Mouse (Mus musculus): ENCODE results near the gene Mad1l1. TPM values are rescaled to one million over a fixed set of nuclear protein-coding genes. Genes with fewer than 3 reads are reported as not detected.

The Mad1l1 gene
- polyA plus RNA-seq, 1 experiment, result 22.6 TPM

DNA sequence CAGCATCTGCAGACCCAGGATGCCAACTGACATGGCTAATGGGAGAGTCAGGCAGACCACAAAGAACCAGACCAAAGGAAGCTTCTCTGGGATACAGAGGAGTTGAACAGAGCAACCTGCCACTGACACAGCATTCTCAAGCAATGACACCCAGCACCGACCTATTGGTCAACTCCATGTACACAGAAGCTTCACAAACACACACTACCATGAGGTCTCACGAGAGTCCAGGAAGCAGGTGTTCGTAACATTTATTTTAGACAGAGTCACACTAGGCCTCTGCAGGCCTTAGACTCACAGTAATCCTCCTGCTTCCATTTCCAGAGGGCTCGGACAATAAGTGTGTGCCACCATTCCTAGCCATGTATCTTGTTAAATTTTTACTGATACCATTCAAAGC, 162.3 kb downstream of the Mad1l1 start:
- TF ChIP-seq CTCF (IDR thresholded peaks at IDR 0.05; ENCODE audit: borderline replicate concordance, insufficient read depth, low read length), result no peak
- TF ChIP-seq POLR2A (IDR thresholded peaks at IDR 0.05; ENCODE audit: low read depth, low read length), result no peak
- Histone ChIP-seq H3K27ac (ENCODE audit: insufficient read depth, low read length) (no peak overlapping the region), H3K4me1 (ENCODE audit: control insufficient read depth, insufficient read depth, low read length) (peaks cover 2% of the 10 kb centered on the region), H3K4me3 (ENCODE audit: insufficient read depth, low read length) (no peak overlapping the region)

DNA sequence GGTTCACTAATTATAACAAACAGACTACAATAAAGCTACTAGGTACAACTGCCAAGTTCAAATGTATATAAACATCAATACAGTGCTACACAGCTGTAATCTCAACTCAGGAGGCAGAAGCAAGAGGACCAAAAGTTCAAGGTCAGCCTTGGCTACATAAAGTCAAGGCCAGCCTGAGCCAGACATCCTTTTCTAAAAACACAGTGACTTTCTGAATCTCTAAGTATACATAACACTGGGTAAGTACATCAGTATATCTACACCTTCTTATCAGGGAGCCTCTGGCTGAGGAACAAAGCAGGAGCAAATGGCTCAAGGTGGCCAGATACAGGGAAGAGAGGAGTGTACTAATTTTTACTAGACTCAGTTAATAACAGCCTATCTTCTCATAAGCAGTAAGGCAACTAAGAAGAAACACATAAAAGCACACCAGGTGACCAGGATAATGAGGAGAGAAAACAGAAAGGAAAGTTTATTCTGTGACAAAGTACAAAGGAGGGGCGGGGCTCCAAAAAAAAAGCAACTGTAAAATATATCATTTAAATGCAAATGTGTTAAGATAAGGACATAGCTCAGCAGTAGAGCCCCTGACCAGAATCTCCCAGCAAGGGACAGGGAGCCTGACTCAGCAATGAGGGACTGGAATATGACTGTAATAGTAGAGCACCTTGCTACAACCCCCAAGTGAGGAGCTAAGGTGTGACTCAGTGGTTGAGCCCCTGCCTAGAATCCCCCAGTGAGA, 163.3 kb downstream of the Mad1l1 start:
- Histone ChIP-seq H3K4me3 (ENCODE audit: insufficient read depth, low read length) (no peak overlapping the region), H3K4me1 (ENCODE audit: control insufficient read depth, insufficient read depth, low read length) (peaks cover 2% of the 10 kb centered on the region), H3K27ac (ENCODE audit: insufficient read depth, low read length) (no peak overlapping the region)
- TF ChIP-seq POLR2A (IDR thresholded peaks at IDR 0.05; ENCODE audit: low read depth, low read length), result no peak
- TF ChIP-seq CTCF (IDR thresholded peaks at IDR 0.05; ENCODE audit: borderline replicate concordance, insufficient read depth, low read length), result no peak

DNA sequence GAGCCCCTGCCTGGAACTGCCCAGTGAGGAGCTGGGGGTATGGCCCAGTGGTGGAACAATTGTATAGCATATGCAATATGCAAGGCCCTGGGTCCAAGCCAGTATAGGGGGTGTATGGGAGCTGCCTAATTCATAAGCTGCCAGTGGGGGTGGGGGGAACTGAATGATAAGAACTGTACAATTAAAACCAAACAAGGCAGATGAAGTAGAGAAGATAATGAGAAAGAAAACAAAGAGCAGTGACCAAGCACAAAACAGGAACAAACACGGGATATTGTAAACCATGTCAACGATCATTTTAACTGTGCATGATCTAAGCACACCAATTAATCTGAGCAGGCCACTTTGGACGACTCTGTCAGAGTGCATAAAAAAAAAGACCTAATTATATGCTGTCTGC, 167.2 kb downstream of the Mad1l1 start:
- no peak for TF ChIP-seq POLR2A (IDR thresholded peaks at IDR 0.05; ENCODE audit: low read depth, low read length)
- no peak for TF ChIP-seq CTCF (IDR thresholded peaks at IDR 0.05; ENCODE audit: borderline replicate concordance, insufficient read depth, low read length)
- peaks cover 2% of the 10 kb centered on the region; the same call in 1 of the 2 replicates for H3K4me1 ChIP-seq (ENCODE audit: control insufficient read depth, insufficient read depth, low read length)
- H3K4me3 ChIP-seq (ENCODE audit: insufficient read depth, low read length), result no peak overlapping the region
- H3K27ac ChIP-seq (ENCODE audit: insufficient read depth, low read length), result no peak overlapping the region

DNA sequence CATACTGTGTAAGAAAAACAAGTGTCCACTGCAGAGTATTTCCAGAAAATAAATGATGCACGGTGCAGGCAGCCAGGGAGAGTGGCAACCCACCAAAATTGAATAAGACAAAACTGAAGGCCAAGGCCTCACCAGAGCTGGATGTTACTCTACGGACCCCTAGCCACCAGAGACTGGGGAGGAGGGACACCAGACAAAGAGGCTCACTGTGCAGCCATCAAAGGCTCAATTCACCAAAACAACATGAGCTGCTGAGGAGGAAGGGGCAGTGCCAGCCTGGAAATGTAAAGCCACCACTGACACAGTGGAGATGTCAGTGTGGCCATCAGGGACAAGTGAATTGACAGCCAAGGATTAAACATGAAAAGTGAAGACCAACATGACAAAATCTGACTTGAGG, 169.5 kb downstream of the Mad1l1 start:
- no peak overlapping the region for H3K4me3 ChIP-seq (ENCODE audit: insufficient read depth, low read length)
- H3K27ac ChIP-seq (ENCODE audit: insufficient read depth, low read length), result no peak overlapping the region
- peaks cover 2% of the 10 kb centered on the region; the same call in 1 of the 2 replicates for H3K4me1 ChIP-seq (ENCODE audit: control insufficient read depth, insufficient read depth, low read length)
- no peak for TF ChIP-seq POLR2A (IDR thresholded peaks at IDR 0.05; ENCODE audit: low read depth, low read length)
- TF ChIP-seq CTCF (IDR thresholded peaks at IDR 0.05; ENCODE audit: borderline replicate concordance, insufficient read depth, low read length), result no peak

DNA sequence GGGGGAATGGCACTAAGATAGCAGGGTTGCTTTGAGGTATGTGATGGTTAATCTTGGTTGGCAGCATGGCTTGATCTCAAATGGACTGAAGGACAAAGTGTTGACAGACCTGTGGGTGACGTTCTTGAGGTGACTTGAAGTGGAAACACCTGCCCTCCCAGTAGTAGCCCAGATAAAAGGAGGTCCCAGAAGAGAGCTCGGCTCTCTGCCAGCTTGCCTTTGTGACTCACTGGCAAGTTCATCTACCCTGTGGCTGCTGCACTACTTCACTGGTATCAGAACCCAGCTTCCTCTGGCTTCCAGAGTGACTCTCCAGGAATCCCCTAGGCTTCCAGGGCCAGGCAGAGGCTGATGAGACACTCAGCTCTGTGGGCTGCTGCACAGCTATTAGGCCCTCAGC, 170.2 kb downstream of the Mad1l1 start:
- TF ChIP-seq CTCF (IDR thresholded peaks at IDR 0.05; ENCODE audit: borderline replicate concordance, insufficient read depth, low read length) (no peak), POLR2A (IDR thresholded peaks at IDR 0.05; ENCODE audit: low read depth, low read length) (no peak)
- H3K27ac ChIP-seq (ENCODE audit: insufficient read depth, low read length), result no peak overlapping the region

DNA sequence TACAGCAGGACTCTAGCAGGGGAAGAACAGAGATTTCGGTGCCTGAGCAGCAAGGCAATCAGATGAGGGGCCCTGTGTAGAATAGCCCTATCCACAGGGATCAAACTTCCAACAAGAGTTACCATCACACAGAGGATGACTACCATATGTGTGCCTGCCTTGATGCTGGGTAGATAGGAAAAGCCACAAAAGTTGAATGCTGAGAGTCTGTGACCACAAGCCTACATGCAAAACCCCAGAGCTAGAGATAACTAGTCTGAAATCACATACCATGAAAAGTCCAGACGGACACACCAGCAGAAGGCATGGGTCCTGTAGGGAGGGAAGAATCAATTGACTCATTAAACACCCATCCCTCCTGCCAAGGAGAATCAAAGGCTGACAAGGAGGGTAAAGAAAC, 170.7 kb downstream of the Mad1l1 start:
- no peak overlapping the region for H3K27ac ChIP-seq (ENCODE audit: insufficient read depth, low read length)
- peaks cover 2% of the 10 kb centered on the region; the same call in 1 of the 2 replicates for H3K4me1 ChIP-seq (ENCODE audit: control insufficient read depth, insufficient read depth, low read length)
- TF ChIP-seq CTCF (IDR thresholded peaks at IDR 0.05; ENCODE audit: borderline replicate concordance, insufficient read depth, low read length) (no peak), POLR2A (IDR thresholded peaks at IDR 0.05; ENCODE audit: low read depth, low read length) (no peak)
- H3K4me3 ChIP-seq (ENCODE audit: insufficient read depth, low read length), result no peak overlapping the region

More for the DNA sequence above, 170.2 kb downstream of the Mad1l1 start:
- no peak overlapping the region for H3K4me3 ChIP-seq (ENCODE audit: insufficient read depth, low read length)
- peaks cover 2% of the 10 kb centered on the region; the same call in 1 of the 2 replicates for H3K4me1 ChIP-seq (ENCODE audit: control insufficient read depth, insufficient read depth, low read length)

DNA sequence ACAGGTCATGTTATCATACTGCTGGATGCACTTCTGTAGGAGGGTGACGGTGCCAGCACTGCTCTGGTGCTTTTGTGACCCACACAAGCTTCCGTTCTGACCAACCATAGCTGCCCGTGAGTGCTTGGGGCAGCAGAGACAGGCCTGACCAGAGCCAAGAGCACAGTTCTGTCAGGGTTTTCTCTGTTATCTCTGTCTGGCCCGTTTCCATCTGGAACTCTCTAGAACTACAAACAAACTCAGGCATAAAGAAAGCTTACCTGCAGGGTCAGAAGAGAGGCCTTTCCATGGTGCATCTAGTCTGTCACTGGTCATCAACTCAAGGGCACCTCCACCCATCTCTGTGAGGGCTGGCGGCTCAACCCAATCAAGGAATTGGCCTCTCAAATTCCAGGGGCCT, 171.2 kb downstream of the Mad1l1 start:
- TF ChIP-seq CTCF (IDR thresholded peaks at IDR 0.05; ENCODE audit: borderline replicate concordance, insufficient read depth, low read length) (no peak), POLR2A (IDR thresholded peaks at IDR 0.05; ENCODE audit: low read depth, low read length) (no peak)
- H3K27ac ChIP-seq (ENCODE audit: insufficient read depth, low read length), result no peak overlapping the region
- H3K4me3 ChIP-seq (ENCODE audit: insufficient read depth, low read length), result no peak overlapping the region
- peaks cover 2% of the 10 kb centered on the region; the same call in 1 of the 2 replicates for H3K4me1 ChIP-seq (ENCODE audit: control insufficient read depth, insufficient read depth, low read length)

DNA sequence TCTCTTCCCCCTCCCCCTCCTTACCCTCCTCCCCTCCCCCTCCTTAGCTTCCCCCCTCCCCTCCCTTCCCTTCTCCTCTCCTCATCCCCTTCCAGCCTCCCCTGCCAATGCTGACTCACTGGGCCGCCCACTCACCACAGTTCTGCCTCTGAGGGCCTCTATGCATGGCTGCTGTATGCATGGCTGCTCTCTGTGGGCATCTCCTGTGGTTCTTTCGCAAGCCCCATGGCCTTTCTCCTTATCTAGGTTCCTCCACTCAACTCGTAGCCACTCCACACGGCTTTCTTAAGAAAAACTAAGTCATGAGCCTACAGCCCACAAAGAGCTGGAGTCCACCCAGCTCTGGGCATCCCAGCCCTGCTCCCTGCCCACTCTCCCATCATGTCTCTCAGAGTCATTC, 172.1 kb downstream of the Mad1l1 start:
- Histone ChIP-seq H3K4me1 (ENCODE audit: control insufficient read depth, insufficient read depth, low read length) (peaks cover 2% of the 10 kb centered on the region; the same call in 1 of the 2 replicates), H3K4me3 (ENCODE audit: insufficient read depth, low read length) (no peak overlapping the region), H3K27ac (ENCODE audit: insufficient read depth, low read length) (no peak overlapping the region)
- TF ChIP-seq POLR2A (IDR thresholded peaks at IDR 0.05; ENCODE audit: low read depth, low read length) (no peak), CTCF (IDR thresholded peaks at IDR 0.05; ENCODE audit: borderline replicate concordance, insufficient read depth, low read length) (no peak)

DNA sequence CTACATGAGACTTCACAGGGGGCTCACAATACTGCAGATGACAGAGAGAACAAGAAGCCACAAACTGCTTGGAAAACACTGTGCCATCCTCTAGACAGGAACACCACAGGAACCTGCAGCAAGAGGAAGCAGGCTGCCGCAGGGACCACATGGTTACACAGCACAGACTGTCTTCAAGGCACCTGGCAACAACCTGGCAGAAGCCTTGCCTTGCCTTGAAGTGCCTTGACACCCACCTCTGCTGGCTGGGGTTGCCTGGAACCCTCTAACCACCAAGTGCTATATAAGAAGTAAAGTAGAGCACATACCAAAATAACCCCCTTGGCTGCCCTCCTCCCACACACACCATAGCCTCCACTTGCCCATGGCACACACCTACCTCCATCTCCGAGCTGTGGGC, 177.8 kb downstream of the Mad1l1 start:
- Histone ChIP-seq H3K4me3 (ENCODE audit: insufficient read depth, low read length) (no peak overlapping the region), H3K4me1 (ENCODE audit: control insufficient read depth, insufficient read depth, low read length) (no peaks in the 10 kb centered on the region), H3K27ac (ENCODE audit: insufficient read depth, low read length) (no peak overlapping the region)
- no peak for TF ChIP-seq CTCF (IDR thresholded peaks at IDR 0.05; ENCODE audit: borderline replicate concordance, insufficient read depth, low read length)
- no peak for TF ChIP-seq POLR2A (IDR thresholded peaks at IDR 0.05; ENCODE audit: low read depth, low read length)

DNA sequence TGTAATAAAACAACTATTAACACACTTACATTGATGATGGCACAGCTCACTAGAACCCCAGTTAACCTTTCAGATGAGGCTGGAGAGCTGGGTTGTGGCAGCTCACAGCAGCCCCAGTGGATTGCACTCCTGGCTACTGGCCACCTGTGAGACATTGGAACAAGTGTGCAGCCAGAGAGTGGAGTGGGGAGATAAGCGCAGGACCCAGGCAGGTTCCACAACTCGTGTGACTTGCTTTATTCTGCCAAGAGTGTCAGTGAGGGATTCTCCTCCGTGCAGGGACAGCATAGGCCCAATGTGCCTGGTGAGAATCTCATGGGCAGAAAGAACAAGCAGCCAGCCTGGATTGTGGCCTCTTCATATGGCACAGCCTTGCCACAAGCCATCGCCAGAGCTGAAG, 180.0 kb downstream of the Mad1l1 start:
- no peaks in the 10 kb centered on the region for H3K4me1 ChIP-seq (ENCODE audit: control insufficient read depth, insufficient read depth, low read length)
- no peak for TF ChIP-seq CTCF (IDR thresholded peaks at IDR 0.05; ENCODE audit: borderline replicate concordance, insufficient read depth, low read length)
- TF ChIP-seq POLR2A (IDR thresholded peaks at IDR 0.05; ENCODE audit: low read depth, low read length), result no peak
- no peak overlapping the region for H3K27ac ChIP-seq (ENCODE audit: insufficient read depth, low read length)
- H3K4me3 ChIP-seq (ENCODE audit: insufficient read depth, low read length), result no peak overlapping the region

Data from embryonic fibroblast, embryonic 13.5 days (primary cell).